Mouse (Mus musculus) megakaryocyte, embryonic 14.5 days (primary cell): ENCODE results near the gene Epb41l2.

Experiments used
- FLI1 ChIP-seq: IDR thresholded peaks from 2 replicates; pipeline ENCODE4 v1.6.1; 2012; ENCODE audit warnings: low read length, inconsistent platforms, mixed read lengths
- GATA1 ChIP-seq: IDR thresholded peaks from 3 replicates; pipeline ENCODE4 v1.6.1; 2012; ENCODE audit warnings: mixed read lengths, low read length, inconsistent platforms, borderline replicate concordance

DNA sequence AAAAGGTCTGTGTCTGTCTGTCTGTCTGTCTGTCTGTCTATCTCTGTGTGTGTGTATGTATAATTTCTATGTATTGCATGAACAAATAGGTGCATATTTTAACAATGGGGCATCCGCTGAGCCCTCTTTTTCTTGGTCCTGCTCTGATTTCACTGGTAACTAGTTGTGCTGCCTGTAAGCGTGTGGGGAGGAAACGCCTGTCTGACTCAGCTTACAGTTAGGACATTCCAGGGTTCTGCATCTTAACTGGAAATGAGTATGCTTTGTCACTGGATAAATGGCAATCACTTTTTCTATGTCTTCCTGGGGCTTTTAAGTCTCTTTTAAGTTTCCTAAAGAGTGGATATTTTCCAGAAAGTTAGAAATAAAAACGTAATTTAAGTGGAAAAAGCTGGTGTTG, 98.4 kb downstream of the Epb41l2 start:
- TF ChIP-seq GATA1 (no peak), FLI1 (no peak)
